Mouse (Mus musculus) right cerebral cortex, postnatal 10 days (tissue): ENCODE results near the gene Slc2a6.

Experiments
- DNase-seq, 2 experiments: peaks; one replicate each; pipeline ENCODE4 v3.0.0; 2021; ENCODE audit warnings: low spot score in 2 of 2

Slc2a6 gene

GRCm38 (mm10) chr2:27036003-27036402 lies 8.2 kb upstream of the Slc2a6 start:
- no peak for DNase-seq

DNA sequence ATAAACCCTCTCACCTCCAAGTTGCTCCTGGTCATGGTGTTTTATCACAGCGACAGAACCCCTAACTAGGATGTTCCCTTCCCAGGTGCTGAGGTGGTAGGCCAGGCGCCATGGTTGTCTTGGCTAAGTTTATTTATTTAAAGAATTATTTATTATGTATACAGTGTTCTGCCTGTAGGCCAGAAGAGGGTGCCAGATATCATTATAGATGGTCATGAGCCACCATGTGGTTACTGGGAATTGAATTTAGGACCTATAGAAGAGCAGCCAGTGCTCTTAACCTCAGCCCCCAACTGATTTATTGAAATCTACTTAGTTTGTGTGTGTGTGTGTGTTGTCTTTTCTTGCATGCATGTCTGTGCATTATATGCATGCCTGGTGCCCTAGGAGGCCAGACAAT lies 4.6 kb upstream of the Slc2a6 start:
- DNase-seq = no peak

- no peak for DNase-seq
These were observed 728 bp upstream of the Slc2a6 start for GRCm38 (mm10) chr2:27028437-27029015.

DNA sequence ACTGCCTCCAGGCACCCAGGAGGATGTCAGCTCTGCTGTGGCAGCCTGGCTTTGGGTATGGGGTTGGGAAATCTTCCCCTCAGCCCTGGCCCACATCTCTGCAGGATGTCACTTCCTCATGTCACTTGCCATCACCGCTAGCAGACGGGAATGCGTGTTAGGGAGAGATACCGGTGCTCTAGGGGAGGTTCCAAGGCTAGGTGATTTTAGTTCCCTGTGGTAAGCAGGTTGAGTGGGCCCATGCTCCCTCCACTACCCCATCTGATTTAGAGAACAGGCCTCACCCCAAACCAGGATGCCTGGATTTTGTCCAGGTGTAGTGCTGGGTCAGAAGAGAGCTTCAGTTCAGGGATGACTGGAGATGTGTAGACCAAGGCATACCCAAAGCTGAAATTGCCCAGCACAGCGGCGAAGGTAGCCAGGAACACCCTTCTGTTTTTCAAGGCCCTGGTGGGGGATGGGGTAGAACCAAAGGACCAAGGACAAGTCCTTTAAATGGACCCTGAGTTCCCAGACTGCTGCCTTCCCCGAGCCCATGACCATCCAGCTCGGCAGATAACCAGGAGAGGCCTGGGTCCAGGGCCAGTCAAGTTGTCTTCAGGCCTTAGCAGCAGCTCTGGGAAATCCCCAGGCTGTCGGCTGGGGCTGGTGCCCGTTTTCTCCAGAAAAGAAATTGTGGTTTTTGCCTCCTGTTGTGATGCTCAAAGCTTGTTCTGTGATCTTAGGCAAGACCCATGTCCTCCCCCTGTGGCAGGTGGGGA lies 761 bp downstream of the Slc2a6 start:
- DNase-seq = no peak

GRCm38 (mm10) chr2:27026332-27026731 lies 1.5 kb downstream of the Slc2a6 start:
- DNase-seq = no peak

GRCm38 (mm10) chr2:27025545-27025944 lies 2.3 kb downstream of the Slc2a6 start:
- no peak for DNase-seq

DNA sequence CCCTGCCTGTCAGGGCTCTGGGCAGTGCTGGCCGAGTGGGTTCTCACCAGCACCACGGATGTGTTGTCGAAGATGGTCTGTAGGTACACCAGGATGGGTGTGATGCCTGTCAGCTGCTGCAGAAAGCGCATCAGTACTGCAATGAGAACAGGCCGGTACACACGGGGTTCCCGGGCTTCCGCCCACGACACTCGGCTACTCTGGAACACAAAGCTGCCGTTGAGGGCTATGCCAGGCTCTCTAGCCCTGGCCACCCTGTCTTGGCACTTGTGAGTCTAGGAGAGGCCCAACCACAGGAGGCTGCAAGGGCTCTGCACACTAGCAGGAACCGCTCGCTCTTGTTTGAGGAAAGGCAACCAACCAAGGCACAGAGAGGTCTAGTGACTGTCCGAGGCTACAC lies 3.7 kb downstream of the Slc2a6 start:
- DNase-seq = no peak

DNA sequence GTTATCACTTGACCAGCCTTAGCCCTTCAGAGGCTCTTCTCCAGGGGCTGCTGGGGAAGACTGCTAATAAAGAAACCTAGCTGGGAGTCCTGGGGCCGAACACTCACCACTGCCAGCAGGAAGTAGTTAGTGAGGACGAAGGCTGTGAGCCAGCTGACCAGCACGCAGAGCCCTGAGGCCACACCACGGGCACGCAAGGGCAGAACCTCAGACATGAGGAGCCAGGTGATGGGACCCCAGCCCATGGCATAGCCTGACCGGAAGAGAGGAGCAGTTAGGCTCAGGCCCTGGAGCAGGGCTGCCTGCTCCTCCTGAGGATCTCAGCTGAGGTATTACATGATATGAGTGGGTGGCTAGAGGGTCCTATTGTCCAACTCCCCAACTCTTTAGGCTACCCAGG lies 5.2 kb downstream of the Slc2a6 start:
- DNase-seq = no peak

GRCm38 (mm10) chr2:27021103-27021502 lies 6.7 kb downstream of the Slc2a6 start:
- peak in 1 of 2 experiments; percentile 67 for DNase-seq

GRCm38 (mm10) chr2:27019530-27019929 lies 8.3 kb downstream of the Slc2a6 start:
- no peak for DNase-seq

- peak; percentile 73 to 80 for DNase-seq
These were observed 10.0 kb downstream of the Slc2a6 start for GRCm38 (mm10) chr2:27017802-27018201.

DNA sequence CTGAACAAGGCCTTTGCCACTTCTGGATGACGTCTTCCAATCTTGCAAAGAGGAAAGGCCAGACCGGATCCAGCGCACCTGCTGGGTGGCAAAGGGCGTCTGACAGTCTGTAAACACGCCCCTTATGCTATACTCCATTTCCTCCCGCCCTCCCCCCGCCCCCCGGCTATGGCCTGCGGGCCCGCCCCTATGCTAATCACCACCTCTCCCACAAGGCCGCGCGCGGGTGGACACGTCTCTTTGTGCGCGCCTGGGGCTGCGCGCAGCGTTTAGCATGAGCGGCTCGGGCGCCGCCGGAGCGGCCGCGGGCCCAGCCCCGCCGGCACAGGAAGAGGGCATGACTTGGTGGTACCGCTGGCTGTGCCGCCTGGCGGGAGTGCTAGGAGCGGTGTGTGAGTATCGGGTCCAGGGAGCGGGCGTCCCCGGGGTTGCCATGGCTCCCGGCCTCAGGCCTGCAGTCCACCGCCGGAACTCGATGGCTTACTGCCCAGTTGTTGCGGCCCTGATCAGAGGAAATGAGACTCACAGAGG lies 18.0 kb downstream of the Slc2a6 start, which contains the start of gene Cacfd1:
Gene Cacfd1 (plus strand): TSS at position 213 of the 531 bp plus-strand sequence.
- DNase-seq = peak; percentile 90 to 91

- DNase-seq = peak in 1 of 2 experiments; percentile 22
These were observed 20.1 kb downstream of the Slc2a6 start for GRCm38 (mm10) chr2:27007701-27008100.

GRCm38 (mm10) chr2:27006255-27006654 lies 21.5 kb downstream of the Slc2a6 start:
- peak in 1 of 2 experiments; percentile 42 for DNase-seq

- no peak for DNase-seq
These were observed 29.8 kb downstream of the Slc2a6 start for GRCm38 (mm10) chr2:26997993-26998392.

GRCm38 (mm10) chr2:26997498-26997897 lies 30.3 kb downstream of the Slc2a6 start:
- no peak for DNase-seq

- DNase-seq = no peak
These were observed 33.9 kb downstream of the Slc2a6 start for GRCm38 (mm10) chr2:26993936-26994335.

DNA sequence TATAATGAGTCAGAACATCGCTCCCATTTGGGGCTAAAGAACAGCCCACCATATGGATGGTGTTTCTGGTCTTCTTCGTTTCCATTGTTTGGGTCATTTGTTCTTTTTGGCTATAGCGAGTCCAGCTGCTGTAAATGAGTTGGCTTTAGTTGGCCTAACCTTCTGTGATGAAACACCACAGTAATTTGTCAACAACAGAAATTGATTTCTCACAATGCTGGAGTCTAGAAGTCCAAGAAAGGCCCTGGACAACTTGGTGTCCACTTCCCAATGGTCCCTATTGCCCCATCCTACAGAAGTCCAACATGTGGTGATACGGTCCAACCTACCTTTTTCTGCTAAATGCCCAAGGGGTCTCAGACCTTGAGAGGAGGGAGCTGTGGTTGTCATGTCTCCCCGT lies 43.2 kb downstream of the Slc2a6 start:
- no peak for DNase-seq

- no peak for DNase-seq
These were observed 43.6 kb downstream of the Slc2a6 start for GRCm38 (mm10) chr2:26984179-26984578.

DNA sequence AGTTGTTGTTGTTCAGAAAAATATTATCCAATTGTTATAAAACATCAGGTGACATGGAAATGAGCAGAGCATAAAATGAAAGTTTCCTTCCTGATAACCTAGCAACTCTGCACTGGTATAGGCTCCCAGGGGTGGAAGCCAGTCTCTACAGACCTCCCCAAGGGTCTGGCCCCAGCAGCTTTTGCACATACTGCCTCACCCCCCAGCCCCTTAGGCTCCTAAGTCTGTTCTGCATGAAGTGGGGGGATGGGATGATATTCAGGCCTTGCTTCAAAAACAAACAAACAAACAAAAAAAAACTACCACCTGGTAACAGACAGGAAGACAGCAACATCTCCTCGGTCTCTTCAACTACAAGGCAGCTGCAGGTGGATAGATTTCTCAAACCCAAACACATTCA lies 47.4 kb downstream of the Slc2a6 start:
- DNase-seq = no peak

DNA sequence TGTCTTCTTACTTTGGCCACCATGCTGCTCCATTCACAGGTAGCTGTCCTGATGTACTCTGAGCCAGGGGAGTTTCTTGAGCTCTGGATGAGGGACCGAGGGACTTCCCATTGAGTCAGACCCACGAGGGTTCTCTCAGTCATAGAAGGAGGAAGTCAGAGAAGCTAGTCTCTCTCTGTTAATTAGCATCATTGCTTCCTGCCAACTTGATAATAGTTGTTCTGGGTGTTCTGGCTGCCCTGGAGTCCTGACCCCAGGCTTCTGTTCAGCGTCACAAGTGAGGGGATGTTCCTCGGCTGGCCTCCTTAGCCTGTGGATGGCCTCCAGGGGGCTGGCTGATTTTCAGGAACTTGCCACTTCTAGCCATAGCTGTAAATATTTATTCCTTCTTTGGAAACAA lies 53.8 kb downstream of the Slc2a6 start:
- DNase-seq = no peak

DNA sequence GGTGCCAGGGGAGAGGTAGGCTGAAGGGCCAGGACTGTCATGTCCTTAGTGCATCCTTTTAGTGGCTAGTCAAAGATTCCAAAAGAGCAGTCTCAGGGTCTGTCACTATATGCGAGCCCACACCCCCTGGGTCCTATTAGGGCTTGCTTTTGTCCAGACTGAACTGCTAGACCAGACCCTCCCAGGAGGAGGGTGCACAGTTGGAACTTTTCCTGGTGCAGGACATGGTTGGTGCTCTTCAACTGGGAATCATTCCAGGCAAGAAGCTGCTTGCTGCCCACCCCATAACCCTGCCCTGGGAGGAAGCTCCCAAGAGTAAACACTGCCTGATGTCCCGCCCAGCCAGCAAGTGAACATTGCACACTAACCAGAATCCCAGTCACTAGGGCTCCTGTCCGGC lies 54.7 kb downstream of the Slc2a6 start, which contains the start of gene Adamts13:
Gene Adamts13 (plus strand): TSS at position 301 of the 400 bp plus-strand sequence.
- DNase-seq = no peak
